Mouse (Mus musculus) heart, adult 11 months (tissue): ENCODE measurements around the gene Bsg.
A peak's percentile ranks its signal among the peaks of the same experiment; 100 is the strongest.
"Not testable (repeated sequence)": the region's sequence is repeated elsewhere in the genome, so short reads cannot be mapped to it uniquely, and the experiment has no call there.

Experiments
- DNase-seq: peaks from one replicate; pipeline ENCODE4 v3.0.0; 2022

The Bsg gene

GRCm38 (mm10) chr10:79736706-79737105 is 32.4 kb downstream of the Bsg start:
- DNase-seq, result no peak

- no peak for DNase-seq
Measured at GRCm38 (mm10) chr10:79738259-79738658, 34.0 kb downstream of the Bsg start.

GRCm38 (mm10) chr10:79739234-79739633 is 34.9 kb downstream of the Bsg start:
- DNase-seq, result no peak

GRCm38 (mm10) chr10:79740863-79741262 is 36.6 kb downstream of the Bsg start:
- no peak for DNase-seq

- DNase-seq, result no peak
Measured at GRCm38 (mm10) chr10:79743161-79743560, 38.9 kb downstream of the Bsg start.

- DNase-seq, result no peak
Measured at GRCm38 (mm10) chr10:79743650-79744365, 39.5 kb downstream of the Bsg start.

- DNase-seq, result no peak
Measured at GRCm38 (mm10) chr10:79745411-79745810, 41.1 kb downstream of the Bsg start.

- peak; percentile 100 for DNase-seq
Measured at GRCm38 (mm10) chr10:79745898-79746773, 41.8 kb downstream of the Bsg start, which contains the start of gene Polrmt. TSS of gene Polrmt (minus strand) at chr10:79746581.

- DNase-seq, result no peak
Measured at GRCm38 (mm10) chr10:79746774-79747151, 42.5 kb downstream of the Bsg start.

GRCm38 (mm10) chr10:79748496-79748895 is 44.2 kb downstream of the Bsg start:
- no peak for DNase-seq

GRCm38 (mm10) chr10:79754856-79755516 is 50.7 kb downstream of the Bsg start, which contains the start of gene Fgf22:
TSS of gene Fgf22 (plus strand) at chr10:79755076.
- DNase-seq, result peak; percentile 96

GRCm38 (mm10) chr10:79755854-79756253 is 51.6 kb downstream of the Bsg start:
- DNase-seq, result no peak

- peak; percentile 83 for DNase-seq
Measured at GRCm38 (mm10) chr10:79756660-79757059, 52.4 kb downstream of the Bsg start.

GRCm38 (mm10) chr10:79759675-79760074 is 55.4 kb downstream of the Bsg start:
- DNase-seq, result not testable (repeated sequence)

- no peak for DNase-seq
Measured at GRCm38 (mm10) chr10:79760603-79761143, 56.4 kb downstream of the Bsg start.
